Comparison of ENCODE assay signal across 8 mouse cellular contexts in the genomic region with DNA sequence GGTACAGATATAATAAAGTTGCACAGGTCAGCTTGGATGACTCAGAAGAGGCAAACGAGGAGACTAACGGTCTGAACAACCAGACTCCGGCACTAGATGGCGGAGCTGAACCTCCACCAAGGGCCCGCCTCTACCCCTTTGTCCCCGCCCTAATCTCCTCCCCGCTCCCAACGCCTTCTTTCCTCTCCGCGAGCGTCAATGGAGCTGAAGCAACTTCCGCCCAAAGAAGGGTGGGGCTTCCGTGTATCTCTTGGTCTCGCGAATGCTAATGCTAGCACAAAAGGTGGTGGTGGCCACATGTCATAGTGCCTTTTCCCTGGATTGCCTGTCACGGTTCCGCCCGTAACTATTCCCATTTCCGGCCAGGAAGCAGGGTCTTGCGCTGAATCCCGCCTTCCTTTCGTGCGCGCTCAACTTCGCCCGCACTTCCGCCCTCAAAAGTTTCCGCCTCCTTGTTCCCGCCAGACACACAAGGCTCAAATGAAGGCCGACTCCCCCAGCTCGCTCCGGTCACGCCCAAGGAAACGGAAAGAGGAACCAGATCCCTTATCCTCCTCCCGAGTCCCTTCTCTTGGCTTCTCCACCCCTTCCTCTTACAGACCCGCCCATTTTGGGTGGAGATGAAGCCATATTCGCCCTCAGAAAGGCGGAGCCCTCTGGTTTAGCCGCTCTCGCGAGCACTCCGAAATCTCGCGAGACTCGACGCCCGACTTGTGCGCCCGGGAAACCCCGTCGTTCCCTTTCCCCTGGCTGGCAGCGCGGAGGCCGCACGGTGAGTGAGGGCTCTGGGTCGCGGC. TPM values are rescaled to one million over a fixed set of nuclear protein-coding genes. Genes with fewer than 3 reads are reported as not detected.
A peak's percentile ranks its signal among the peaks of the same experiment; 100 is the strongest.
DNase-seq lines count a peak whose midpoint lies in the region; ATAC-seq and TF ChIP-seq lines count a peak whose summit lies in the region.

A gene (plus strand): TSS at position 476 of the 797 bp plus-strand sequence.

- CTCF ChIA-PET in Patski (lab: Charles Lee), result interaction anchor here (2.1 kb wide), 1 partner anchor 20 kb away, joined by 6 read pairs; no protein-coding TSS in a partner anchor

- H3K4me1 ChIP-seq in hindbrain, embryonic 13.5 days (replicated peaks), result peaks cover 33% of the 10 kb centered on the region

- H3K9me3 ChIP-seq in hindbrain, embryonic 13.5 days, result no peaks in the 10 kb centered on the region

- H3K27ac ChIP-seq in hindbrain, embryonic 13.5 days, result peak within 1 kb of the TSS; percentile 91

- peaks cover 35% of the 10 kb centered on the region for H3K36me3 ChIP-seq in hindbrain, embryonic 13.5 days

- H3K9ac ChIP-seq in hindbrain, embryonic 13.5 days, result peak within 1 kb of the TSS; percentile 100

- in situ Hi-C loops in Patski (cut with MboI; ENCODE audit: low pct_unique_long_range_greater_than_20kb), result loop anchor here (5.0 kb wide), 1 partner anchor 88 kb away; a partner anchor contains a TSS

- H3K4me2 ChIP-seq in hindbrain, embryonic 13.5 days, result peak within 1 kb of the TSS; percentile 89

- peak within 1 kb of the TSS; percentile 96 for H3K4me3 ChIP-seq in hindbrain, embryonic 13.5 days

- no peaks in the 10 kb centered on the region for H3K27me3 ChIP-seq in Patski
- no peaks in the 10 kb centered on the region for H3K27me3 ChIP-seq in hindbrain, embryonic 13.5 days

- peak; percentile 91 for ATAC-seq in Patski
- peak; percentile 94 for ATAC-seq in hindbrain, embryonic 13.5 days (ENCODE audit: low FRiP score)

- WGBS in hindbrain, embryonic 13.5 days, result under 1% methylated on average over 57 of the region's 57 CpGs

- POLR2A ChIA-PET in Patski (lab: Charles Lee), result interaction anchor here (1.1 to 1.2 kb wide), 2 partner anchors 19 to 88 kb away, joined by 3 to 4 read pairs; a partner anchor contains a TSS

- peak; percentile 99 for DNase-seq in Patski (ENCODE audit: low read depth, low spot score)
- DNase-seq in cerebellum, postnatal 14 days, result peak; percentile 99
- DNase-seq in frontal cortex, postnatal 14 days (ENCODE audit: low spot score in 2 of 2), result peak; percentile 95 to 98
- DNase-seq in layer of hippocampus, postnatal 25 days (ENCODE audit: extremely low spot score in 1 of 2, low spot score in 1 of 2), result peak; percentile 96 to 97
- peak; percentile 99 for DNase-seq in lung, postnatal 25 days (ENCODE audit: low spot score)
- DNase-seq in retina, embryonic 14.5 days (ENCODE audit: low spot score), result peak; percentile 99
- peak; percentile 97 for DNase-seq in thymus, postnatal 4 days

- TF ChIP-seq CTCF in Patski (IDR thresholded peaks at IDR 0.05), result no peak

RNA-seq across cellular contexts. Expression of the gene that starts here (rescaled TPM):
- polyA plus RNA-seq in Patski (2021), result 393 TPM
- 1,307 and 1,338 TPM in 2 replicates for polyA plus RNA-seq in hindbrain, embryonic 13.5 days (2015; fragmentation: Nextera tagmentation; extraction: Ambion mirVana)
- 100 to 1,000 TPM; 446 to 548 TPM for total RNA-seq in layer of hippocampus, postnatal 25 days (2021)

Comparison
In these comparisons a context has a peak if more than half of its experiments do, and no peak if none do; other contexts are left out.
1. Peak in every context shown above with its lines: DNase-seq, ATAC-seq, H3K4me3 ChIP-seq and H3K27ac ChIP-seq.